Mouse (Mus musculus): Measurements from ENCODE around the gene Lgals4. TPM values are rescaled to one million over a fixed set of nuclear protein-coding genes. Genes with fewer than 3 reads are reported as not detected.

Lgals4 gene
- total RNA-seq, 1 experiment from 2014 or later: 3.9 TPM

DNA sequence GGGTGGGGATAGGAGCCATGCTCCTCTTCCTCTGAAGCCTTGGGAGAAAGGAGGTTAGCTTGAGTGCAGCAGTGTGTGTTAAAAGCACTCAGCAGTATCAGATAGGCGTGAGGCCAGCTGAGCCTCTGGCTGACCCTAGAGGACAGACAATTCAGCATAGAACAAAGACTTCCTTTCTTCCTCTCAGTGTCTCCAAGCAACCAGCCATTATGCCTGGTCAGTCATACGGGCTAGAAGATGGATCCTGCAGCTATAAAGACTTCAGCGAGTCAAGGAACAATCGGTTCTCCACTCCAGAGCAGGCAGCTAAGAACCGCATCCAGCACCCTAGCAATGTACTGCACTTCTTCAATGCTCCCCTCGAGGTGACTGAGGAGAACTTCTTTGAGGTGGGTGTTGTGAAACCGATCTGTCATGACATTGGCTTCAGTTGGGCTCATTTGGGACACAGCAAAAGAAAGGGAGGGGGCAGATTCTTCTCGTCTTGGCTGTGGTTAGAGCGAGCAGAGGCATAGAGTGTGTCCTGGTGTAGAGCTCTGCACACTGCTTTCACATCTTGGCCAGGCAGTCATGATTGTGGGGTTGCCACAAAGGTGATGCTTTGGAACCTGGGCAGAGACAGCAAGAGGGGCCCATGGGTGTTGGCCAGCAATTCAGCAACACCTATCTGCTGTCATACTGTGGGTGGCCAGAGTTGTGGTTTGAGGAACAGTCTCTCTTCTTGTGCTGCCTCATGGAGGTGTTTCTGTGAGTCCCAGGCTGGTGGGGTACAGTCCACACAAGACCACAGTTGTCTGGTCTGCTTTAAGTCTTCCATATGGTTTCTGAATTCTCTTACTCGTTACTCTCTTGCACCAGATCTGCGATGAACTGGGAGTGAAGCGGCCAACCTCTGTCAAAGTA lies 13.0 kb upstream of the Lgals4 start:
- no peak for ATAC-seq (replicated peaks; ENCODE audit: low read depth, poor library complexity, severe bottlenecking)

DNA sequence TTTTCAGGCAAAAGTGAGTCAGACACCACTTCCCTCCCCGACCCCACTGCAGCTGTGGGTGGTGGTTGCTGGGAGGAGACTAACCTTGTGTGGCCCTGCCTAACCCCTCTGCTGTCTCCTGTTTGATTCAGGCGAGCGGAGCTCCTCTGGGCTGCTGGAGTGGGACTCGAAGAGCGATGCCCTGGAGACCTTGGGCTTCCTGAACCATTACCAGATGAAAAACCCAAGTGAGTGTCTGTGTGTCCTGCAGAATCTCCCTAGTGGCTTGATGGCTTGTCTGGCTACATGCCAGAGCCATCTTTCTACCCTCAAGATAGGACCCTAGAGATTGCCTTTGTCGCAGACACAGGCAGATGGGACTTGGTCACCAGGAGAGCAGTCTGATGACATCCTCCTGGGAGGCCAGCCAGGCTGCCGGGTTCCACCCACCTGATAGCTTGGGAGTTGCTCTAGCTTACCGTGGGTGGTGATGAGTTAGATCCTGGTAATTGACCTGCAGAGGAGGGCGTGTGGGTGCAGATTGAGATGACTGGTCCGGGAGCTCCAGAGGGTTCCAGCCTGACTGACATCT lies 12.3 kb upstream of the Lgals4 start:
- ATAC-seq (replicated peaks; ENCODE audit: low read depth, poor library complexity, severe bottlenecking): no peak

DNA sequence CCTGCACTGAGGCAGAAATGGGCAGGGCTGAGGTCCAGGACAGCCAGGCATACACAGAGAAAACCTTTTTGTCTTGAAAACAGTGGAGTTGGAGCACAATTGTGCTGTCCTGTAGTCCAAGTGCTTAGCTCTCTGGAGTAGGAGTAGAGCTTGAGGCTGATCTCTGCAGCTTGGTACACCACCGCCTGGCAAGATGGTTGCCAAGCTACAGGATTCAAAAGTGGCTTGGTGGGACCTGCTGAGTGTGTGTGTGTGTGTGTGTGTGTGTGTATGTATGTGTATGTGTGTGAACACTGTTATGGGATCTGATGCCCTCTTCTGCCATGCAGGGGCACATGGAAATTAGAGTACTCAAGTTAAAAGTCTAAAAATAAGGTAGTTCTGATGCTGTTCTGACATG lies 11.1 kb upstream of the Lgals4 start:
- no peak for ATAC-seq (replicated peaks; ENCODE audit: low read depth, poor library complexity, severe bottlenecking)

DNA sequence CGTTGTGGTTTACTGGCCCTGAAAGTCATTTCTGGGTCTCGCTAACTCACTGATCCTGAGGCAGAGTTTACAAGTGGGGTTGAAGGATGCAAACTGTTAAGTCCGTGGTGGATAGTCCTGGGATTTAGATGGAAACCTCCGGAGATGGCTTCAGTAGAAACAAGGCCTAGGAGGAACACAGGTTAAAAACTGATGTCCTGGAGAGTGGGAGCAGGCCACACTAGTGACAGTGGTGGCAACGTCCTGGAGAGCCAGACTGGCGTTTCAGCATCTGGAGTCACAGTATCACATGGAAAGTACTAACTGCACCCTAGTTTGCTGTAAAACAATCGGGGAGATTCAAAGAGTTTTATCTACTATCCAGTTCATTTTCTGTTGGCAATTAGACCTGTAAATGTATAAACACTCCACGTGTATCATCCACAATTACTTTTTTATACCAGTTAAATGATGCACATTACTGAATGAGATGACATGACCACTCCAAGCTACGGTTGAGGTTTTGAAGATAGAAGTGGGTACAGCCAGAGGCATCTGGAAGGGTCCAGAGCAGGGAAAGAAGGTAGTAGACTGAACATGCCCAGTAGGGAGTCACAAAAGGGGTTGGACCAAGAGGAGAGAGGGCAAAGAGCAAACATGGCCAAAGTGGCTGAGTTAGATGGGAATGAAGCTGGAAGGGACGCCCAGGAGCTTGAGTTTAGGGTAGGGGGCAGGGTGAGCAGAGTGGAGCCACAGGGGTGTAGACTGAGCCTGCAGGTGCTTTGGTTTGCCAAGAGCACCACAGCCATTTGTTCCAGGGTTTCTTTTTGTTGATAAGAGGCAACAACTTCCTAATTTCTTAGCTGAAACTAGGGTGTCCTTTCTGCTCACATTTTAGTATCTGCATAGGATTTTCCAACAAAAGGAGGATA lies 10.4 kb upstream of the Lgals4 start:
- ATAC-seq (replicated peaks; ENCODE audit: low read depth, poor library complexity, severe bottlenecking): no peak

DNA sequence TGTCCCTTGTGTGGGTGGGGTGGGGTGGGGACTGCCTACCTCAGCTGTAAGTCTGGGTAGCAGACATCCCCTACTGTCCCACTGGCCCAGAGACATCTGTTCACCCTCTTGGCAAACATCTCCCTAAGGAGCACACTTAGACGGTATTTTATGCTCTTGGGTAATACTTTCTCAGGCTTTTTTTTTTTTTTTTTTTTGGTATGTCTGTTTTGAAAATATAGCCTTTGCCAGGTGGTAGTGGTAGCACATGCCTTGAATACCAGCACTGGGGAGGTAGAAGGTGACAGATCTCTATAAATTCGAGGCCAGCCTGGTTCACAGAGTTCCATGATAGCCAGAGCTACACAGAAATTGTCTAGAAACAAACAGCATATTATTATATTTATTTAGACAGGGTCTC lies 9.7 kb upstream of the Lgals4 start:
- no peak for ATAC-seq (replicated peaks; ENCODE audit: low read depth, poor library complexity, severe bottlenecking)

DNA sequence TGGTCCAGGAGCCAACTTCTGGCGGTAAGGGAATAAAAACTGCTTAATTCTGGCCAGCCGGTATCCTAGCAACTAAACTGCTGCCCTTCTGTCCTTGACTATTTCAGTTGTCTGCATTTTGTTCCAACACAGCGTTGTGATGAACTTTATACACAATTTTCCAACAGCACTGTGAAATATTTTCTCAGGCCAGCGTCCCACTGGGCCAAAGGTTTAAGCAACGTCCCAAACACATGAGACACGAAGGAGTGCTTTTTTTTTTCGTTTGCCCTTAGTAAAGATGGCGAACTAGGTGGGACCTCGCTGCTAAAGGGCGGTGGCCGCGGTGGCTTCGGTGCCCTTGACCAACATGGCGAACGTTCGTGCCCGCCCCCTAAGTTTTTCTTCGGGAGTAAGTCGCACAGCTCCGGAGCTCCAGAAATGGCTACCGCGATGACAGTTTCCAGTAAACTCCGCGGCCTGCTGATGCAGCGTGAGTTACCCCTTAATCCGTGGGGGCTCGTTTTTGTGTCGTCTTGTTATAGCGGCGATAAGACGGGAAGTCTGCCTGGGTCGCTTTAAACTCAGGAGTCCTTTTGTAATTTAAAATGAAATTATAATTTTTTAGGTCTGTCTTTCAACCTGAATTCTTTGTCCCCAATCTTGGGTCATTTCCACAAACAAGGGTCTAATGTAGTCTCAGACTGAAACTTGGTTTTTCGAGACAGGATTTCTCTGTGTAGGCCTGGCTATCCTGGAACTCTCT lies 8.5 kb upstream of the Lgals4 start, which contains the start of gene Ech1:
Gene Ech1, plus strand, starts transcription at position 277 of the 745 bp plus-strand sequence.
- peak; percentile 91 for ATAC-seq (replicated peaks; ENCODE audit: low read depth, poor library complexity, severe bottlenecking)

DNA sequence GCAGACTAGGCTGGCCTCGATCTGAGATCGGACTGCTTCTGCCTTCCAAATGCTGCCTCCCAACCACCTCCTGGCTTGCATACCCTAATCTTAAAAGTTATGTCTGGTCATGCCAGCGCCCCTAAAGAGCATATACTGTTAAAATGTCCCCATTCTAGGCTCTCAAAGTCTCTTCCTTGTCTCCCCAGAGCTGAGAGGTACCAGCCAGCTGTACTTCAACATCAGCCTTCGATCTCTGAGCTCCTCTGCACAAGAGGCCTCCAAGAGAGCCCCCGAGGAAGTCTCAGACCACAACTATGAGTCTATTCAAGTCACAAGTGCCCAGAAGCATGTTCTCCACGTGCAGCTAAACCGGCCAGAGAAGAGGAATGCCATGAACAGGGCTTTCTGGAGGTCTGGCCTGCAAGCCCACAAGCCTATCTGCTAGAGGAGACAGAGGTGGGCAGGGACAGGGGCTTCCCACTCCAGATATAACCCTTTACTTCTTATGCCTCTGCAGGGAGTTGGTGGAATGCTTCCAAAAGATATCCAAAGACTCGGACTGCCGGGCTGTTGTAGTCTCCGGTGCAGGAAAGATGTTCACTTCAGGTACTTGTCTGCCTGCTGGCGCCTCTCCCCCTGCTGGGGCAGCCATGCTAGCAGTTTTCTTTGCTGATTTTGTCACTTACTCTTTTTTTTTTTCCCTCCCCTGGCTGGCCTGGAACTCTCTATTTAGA lies 7.8 kb upstream of the Lgals4 start:
- ATAC-seq (replicated peaks; ENCODE audit: low read depth, poor library complexity, severe bottlenecking): peak; percentile 11; the same call in 1 of the 2 replicates

DNA sequence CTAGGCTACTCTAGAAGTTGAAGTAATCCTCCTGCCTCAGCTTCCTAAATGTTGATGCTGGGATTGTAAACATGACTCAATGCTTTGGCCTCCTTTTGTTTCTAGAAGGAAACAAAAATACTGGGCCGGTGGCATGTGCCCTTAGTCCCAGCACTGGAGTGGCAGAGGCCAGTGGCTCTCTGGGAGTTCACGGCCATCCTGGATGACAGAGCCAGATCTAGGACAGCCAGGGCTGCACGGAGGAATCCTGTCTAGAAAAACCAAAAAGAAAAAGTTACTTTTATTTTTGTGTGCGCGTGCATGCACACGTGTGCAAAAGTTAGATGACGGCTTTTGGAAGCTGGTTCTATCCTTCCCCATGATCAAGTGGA lies 7.3 kb upstream of the Lgals4 start:
- no peak for ATAC-seq (replicated peaks; ENCODE audit: low read depth, poor library complexity, severe bottlenecking)

DNA sequence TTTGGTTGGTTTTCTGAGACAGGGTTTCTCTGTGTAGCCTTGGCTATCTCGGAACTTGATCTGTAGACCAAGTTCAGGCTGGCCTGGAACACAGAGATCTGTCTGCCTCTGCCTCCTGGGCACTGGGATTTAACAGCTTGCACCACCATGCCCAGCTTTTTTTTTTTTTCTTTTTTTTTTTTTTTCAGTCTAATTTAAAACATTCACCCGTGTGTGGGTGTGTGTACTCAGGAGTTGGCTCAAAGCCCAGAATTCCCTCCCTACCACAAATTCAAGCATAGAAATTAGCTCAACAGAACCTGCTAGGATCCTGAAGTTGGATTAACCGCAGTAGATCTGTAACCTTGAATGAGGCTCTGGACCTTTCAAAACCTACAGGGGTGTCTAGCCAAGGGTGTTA lies 6.3 kb upstream of the Lgals4 start:
- no peak for ATAC-seq (replicated peaks; ENCODE audit: low read depth, poor library complexity, severe bottlenecking)

DNA sequence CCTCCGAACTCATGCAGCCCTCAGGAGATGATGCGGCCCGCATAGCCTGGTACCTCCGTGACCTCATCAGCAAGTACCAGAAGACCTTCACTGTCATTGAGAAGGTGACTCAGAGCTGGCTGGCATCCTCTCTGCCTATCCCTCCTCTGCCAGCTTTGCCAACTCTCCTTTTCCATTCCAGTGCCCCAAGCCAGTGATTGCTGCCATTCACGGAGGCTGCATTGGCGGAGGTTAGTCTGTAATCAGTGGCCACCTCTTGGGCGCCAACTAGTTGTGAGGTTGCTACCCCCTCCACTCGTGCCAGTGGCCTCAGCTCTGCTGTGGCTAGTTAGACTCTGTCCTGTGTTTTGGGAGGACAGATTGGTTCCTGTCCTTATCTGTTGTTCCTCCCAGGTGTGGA lies 3.8 kb upstream of the Lgals4 start:
- no peak for ATAC-seq (replicated peaks; ENCODE audit: low read depth, poor library complexity, severe bottlenecking)

DNA sequence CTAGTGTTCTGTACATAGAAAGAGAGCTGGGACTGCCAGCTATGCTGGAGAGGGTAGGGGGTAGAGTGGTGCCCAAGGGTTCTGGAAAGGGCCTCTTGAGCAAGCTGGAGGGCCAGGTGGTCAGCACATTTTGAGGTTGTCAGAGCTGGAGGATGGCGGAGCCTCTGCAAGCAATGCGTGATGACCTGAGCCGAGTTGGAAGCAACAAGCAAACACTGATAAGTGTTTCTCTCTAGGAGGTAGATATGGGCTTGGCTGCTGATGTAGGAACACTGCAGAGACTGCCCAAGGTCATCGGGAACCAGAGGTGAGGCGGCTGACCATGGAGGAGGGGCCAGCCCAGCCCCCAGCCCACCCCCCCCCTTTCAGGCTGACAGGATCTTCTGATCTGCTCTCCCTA lies 2.7 kb upstream of the Lgals4 start:
- no peak for ATAC-seq (replicated peaks; ENCODE audit: low read depth, poor library complexity, severe bottlenecking)

DNA sequence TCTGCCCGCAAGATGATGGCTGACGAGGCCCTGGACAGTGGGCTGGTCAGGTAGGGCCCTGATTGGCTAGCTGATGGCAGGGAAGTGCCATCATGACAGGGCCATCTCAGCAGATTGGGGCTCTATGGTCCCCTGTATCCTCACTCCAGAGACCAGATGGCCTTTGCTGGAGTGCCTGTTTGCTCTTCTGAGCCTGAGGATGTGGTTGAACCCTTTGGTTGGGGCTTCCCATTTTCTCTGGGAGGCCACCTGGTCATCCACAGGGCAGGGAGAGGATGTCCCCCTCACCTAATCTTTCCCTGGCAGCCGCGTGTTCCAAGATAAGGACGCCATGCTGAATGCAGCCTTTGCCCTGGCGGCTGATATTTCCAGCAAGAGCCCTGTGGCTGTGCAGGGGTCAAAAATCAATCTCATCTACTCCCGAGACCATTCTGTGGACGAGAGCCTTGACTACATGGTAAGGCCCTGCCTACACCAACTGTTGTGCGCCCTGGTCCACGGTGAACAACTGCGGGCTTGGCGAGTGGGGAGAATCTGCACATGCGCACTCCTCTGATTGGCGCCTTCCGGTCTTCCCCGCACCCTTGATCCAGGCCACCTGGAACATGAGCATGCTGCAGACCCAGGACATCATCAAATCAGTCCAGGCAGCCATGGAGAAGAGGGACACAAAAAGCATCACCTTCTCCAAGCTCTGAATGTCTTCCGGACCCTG lies 2.1 kb upstream of the Lgals4 start:
- ATAC-seq (replicated peaks; ENCODE audit: low read depth, poor library complexity, severe bottlenecking): peak; percentile 21

DNA sequence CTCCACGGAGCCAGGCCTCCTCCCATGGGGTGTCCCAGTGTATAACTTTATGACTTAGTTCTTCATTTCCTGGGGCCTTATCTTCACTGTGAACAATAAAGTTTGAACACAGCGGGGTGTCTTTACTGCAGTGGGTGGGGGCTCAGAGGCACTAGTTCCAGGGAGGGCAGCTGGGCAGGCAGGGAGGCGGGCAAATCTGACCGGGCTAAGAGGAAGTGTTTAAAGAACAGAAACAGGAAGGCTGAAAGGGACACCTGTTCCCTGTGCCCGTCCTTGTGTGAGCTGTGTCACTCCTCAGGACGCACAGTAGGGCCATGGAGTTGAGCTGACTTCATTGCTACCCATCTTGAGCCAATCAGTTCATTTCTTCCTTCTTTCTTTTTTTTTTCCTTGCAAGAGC lies 1.5 kb upstream of the Lgals4 start:
- ATAC-seq (replicated peaks; ENCODE audit: low read depth, poor library complexity, severe bottlenecking): peak; percentile 46; the same call in 1 of the 2 replicates

DNA sequence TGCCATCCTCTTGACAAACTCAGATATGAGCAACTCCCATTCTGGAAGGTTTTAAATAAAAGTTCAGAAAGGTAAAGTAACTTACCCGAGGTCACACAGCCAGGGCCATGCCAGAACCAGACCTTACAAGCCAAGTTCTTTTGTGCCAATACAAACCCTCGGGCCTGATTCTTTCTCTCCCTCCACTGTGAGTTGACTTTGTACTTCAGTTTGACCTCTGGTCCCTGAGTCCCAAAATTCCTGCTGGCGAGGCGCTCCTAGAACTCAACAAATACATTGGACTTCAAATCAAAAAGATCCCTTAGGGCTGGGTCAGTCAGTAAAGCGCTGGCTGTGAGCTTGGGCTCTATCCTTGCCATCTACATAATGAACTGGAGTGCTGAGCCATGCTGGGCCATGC lies 3.3 kb downstream of the Lgals4 start:
- ATAC-seq (replicated peaks; ENCODE audit: low read depth, poor library complexity, severe bottlenecking): no peak

DNA sequence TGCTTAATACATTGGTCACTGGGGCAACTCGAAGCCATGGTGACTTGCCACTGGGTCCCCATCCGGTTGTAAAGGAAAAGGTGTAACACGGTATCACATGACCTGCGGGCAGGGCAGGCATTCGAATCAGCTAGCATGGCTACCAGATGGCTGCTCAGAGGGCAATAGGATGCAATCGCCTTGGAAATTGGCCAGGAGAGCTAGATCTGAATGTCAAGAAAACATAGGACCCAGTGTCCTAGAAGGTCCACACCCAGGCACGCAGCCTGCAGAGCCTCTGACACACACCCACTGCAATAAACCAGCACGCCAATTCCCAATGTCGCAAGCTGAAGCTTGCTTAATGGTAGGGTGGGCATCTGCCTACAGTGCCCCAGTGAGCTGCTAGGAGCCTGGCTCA lies 4.7 kb downstream of the Lgals4 start:
- no peak for ATAC-seq (replicated peaks; ENCODE audit: low read depth, poor library complexity, severe bottlenecking)

DNA sequence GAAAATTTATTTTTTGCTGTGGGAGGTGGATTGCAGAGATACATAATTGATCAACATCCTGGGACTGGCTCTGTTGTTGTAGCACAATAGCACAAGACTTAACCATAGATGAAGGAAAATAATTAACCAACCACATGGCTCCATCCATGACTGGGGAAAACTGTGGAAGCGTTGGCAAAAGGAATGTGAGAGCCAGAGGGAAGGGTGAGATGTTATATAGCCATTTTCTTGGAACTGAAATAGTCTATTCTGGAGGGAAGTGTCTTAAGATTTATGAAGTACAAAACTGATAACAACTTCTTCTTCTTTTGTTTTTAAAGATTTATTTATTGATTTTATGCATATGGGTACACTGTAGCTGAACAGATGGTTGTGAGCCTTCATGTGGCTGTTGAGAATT lies 13.6 kb downstream of the Lgals4 start:
- no peak for ATAC-seq (replicated peaks; ENCODE audit: low read depth, poor library complexity, severe bottlenecking)

DNA sequence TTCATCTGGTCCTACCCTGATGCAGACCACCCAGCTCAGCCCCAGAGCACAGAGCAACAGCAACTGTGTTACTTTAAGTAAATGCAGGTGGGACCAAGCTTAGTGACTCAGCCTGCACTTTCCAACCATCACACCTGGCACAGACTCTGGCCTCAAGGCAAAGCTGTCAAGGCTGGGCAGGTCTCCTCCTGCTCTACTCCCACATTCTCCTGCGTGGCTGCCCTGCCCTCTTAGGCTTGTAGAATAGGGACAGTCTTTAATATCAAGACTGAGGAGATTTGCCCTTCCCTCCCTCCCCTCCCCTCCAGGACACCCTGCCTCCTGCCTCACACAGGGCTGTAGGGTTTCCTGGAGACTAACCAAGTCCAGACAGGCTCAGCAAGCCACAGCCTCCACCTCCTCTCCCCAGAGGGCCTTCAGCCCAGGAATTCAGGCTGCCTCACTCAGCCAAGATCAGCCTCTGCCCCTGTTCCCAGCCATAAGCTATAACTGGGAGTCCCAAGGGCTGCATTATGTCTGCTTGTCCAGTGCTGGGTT lies 16.1 kb downstream of the Lgals4 start:
- ATAC-seq (replicated peaks; ENCODE audit: low read depth, poor library complexity, severe bottlenecking): no peak

DNA sequence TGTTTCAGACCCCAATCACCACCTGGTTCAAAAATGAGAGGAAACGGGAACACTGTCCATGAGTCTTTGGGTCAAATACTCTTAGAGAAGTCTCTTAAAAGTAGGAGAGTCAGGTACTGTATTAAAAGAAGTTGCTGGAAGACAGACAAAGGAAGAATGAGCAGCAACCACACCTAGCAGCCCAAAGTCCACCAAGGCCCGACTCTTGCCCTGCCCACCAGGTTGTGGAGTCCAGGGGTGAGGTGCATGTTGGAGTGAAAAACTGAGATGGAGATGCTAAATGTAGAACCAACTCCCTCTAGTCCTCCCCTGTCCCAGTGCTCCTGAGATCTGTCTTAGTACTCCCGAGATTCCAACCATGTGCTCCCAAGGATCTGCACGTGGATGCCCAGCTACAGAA lies 17.0 kb downstream of the Lgals4 start:
- ATAC-seq (replicated peaks; ENCODE audit: low read depth, poor library complexity, severe bottlenecking): no peak

DNA sequence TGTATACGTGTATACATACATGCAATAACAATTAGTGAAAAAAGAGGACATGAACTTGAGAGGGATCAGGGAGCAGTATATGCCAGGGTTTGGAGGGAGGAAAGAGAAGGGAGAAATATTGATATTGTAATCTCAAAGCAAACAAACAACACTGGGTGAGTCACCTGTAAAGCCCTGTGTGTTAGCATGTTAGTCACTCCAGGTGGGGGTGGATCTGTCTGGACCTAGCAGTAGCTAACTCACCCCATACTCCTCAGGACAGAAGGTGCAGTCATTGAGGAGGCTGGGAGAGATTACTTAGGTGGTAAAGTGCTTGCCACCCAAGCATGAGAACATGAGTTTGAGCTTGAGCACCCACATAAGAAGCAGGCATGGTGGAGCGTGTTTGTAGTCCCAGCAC lies 26.3 kb downstream of the Lgals4 start:
- no peak for ATAC-seq (replicated peaks; ENCODE audit: low read depth, poor library complexity, severe bottlenecking)

All from common myeloid progenitor, adult 5-6 weeks (primary cell).